8 mouse cellular contexts compared by ENCODE assay signal in the genomic region with DNA sequence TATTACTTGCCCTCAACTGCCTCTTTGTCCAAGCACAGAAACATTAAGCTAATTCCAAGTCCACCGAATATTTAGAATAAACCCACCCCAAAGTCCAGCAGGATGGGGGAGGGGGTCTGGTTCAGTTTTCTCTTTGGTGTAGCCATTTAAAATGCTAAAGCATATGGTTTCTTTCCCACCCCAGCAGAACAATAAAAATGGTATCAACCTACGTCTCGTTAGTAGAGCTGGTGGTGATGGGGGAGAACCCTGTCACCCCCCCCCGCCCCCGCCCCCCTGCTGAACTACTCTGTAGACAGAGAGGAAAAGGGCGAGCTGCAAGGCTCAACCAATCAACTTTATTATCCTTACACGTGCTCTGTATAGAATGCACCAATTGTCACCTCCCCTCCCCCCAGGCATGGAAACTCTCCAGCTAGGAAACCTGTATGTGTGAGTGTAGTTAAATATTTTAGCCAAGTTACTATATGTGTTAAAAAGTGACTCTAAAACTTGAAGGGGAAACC.
DNase-seq lines count a peak whose midpoint lies in the region; ATAC-seq lines count a peak whose summit lies in the region.

No protein-coding gene starts in this region.

- peak overlapping the region; percentile 56 for H3K9ac ChIP-seq in forebrain, embryonic 12.5 days

- H3K9me3 ChIP-seq in forebrain, embryonic 12.5 days = no peaks in the 10 kb centered on the region
- no peaks in the 10 kb centered on the region for H3K9me3 ChIP-seq in midbrain, embryonic 10.5 days (replicated peaks)

- DNase-seq in layer of hippocampus, adult 11-12 months (ENCODE audit: low spot score) = peak; percentile 32
- DNase-seq in layer of hippocampus, postnatal 36 days = no peak
- no peak for DNase-seq in midbrain, embryonic 10.5 days (ENCODE audit: low spot score)
- peak; percentile 21 for DNase-seq in right cerebral cortex, postnatal 25 days
- no peak for DNase-seq in B cell, adult 2 months
- DNase-seq in adrenal gland, adult (ENCODE audit: inconsistent age in 2 of 2, low spot score in 1 of 2) = no peak
- no peak for DNase-seq in heart, postnatal 25 days (ENCODE audit: low spot score)

- intact Hi-C loops in heart, postnatal 25 days (cut with DNase I) = no loop called here

- peak; percentile 82 for ATAC-seq in forebrain, embryonic 12.5 days (ENCODE audit: low FRiP score)

- WGBS in forebrain, embryonic 12.5 days = 9% methylated on average over 7 of the region's 7 CpGs
- WGBS in midbrain, embryonic 10.5 days = 27% methylated on average over 7 of the region's 7 CpGs

- no peaks in the 10 kb centered on the region for H3K36me3 ChIP-seq in forebrain, embryonic 12.5 days (replicated peaks)
- H3K36me3 ChIP-seq in midbrain, embryonic 10.5 days = no peaks in the 10 kb centered on the region

- peaks cover 6% of the 10 kb centered on the region; the same call in 1 of the 2 replicates for H3K4me1 ChIP-seq in forebrain, embryonic 12.5 days
- peaks cover 14% of the 10 kb centered on the region for H3K4me1 ChIP-seq in midbrain, embryonic 10.5 days

- peak overlapping the region; percentile 43 for H3K4me3 ChIP-seq in forebrain, embryonic 12.5 days (replicated peaks)
- H3K4me3 ChIP-seq in midbrain, embryonic 10.5 days = peak overlapping the region; percentile 50

- H3K27me3 ChIP-seq in forebrain, embryonic 12.5 days = no peaks in the 10 kb centered on the region
- no peaks in the 10 kb centered on the region for H3K27me3 ChIP-seq in midbrain, embryonic 10.5 days (ENCODE audit: low read depth, poor library complexity, severe bottlenecking)

- H3K27ac ChIP-seq in forebrain, embryonic 12.5 days = peak overlapping the region; percentile 81; the same call in 1 of the 2 replicates
- H3K27ac ChIP-seq in midbrain, embryonic 10.5 days (replicated peaks) = no peak overlapping the region

- H3K4me2 ChIP-seq in forebrain, embryonic 12.5 days = peak overlapping the region; percentile 59

Comparison
In these comparisons a context has a peak if more than half of its experiments do, and no peak if none do; other contexts are left out.
1. DNase-seq: peak in layer of hippocampus, adult 11-12 months (single experiment) and right cerebral cortex, postnatal 25 days (single experiment); none in layer of hippocampus, postnatal 36 days (0 of 2), midbrain, embryonic 10.5 days (single experiment), B cell, adult 2 months (0 of 2), adrenal gland, adult (0 of 2) and heart, postnatal 25 days (single experiment).